Mouse (Mus musculus) embryonic fibroblast, embryonic 13.5 days (primary cell): ENCODE measurements around the gene Rspo1. TPM values are rescaled to one million over a fixed set of nuclear protein-coding genes. Genes with fewer than 3 reads are reported as not detected.

Source experiments
- H3K27ac ChIP-seq: 2 replicates; pipeline ENCODE4 v1.5.1; 2012; ENCODE audit warnings: low read length, control low read depth, inconsistent platforms; ENCODE audit not compliant: insufficient read depth
- H3K4me1 ChIP-seq: 2 replicates; pipeline ENCODE4 v1.6.1; 2011; ENCODE audit warnings: low read length; ENCODE audit not compliant: control insufficient read depth, insufficient read depth
- H3K4me3 ChIP-seq: 2 replicates; pipeline ENCODE4 v1.5.1; 2011; ENCODE audit warnings: mild to moderate bottlenecking, control low read depth, low read length; ENCODE audit not compliant: insufficient read depth
- CTCF ChIP-seq: IDR thresholded peaks from 2 replicates; pipeline ENCODE4 v1.5.1; 2011; ENCODE audit warnings: mild to moderate bottlenecking, control low read depth, low read length, moderate library complexity, borderline replicate concordance; ENCODE audit not compliant: insufficient read depth
- POLR2A ChIP-seq: IDR thresholded peaks from 2 replicates; pipeline ENCODE4 v1.6.1; 2011; ENCODE audit warnings: low read depth, mild to moderate bottlenecking, control low read depth, low read length, moderate library complexity
- polyA plus RNA-seq: library from polyadenylated mRNA; stranded (reverse); fragments of >200 nt; gene quantifications from 2 replicates; pipeline ENCODE4 v1.2.4, GENCODE M21; 2011; ENCODE audit warnings: low read depth; ENCODE audit not compliant: missing spikeins, insufficient read length

Rspo1 gene
- polyA plus RNA-seq, 1 experiment: 0.84 TPM

DNA sequence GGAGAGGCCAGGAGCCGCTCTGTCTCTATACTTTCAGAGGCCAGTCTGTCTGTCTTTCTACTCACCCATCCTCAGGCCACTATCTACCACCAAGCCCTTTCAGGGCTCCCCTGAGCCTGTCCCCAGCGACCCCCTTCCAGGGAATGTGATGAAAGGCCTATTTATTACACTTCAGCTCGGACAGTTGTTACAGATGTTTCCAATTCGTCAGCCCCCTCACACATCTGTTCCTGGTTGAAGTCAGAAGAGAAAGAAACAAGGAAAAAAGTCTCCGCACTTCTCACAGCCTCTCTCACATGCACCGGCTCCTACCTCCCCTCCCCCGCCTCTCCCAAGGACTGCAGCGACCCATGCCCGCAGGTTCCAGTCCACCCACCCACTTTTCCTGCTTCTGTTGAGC, 13.9 kb upstream of the Rspo1 start:
- H3K27ac ChIP-seq: no peak overlapping the region
- H3K4me3 ChIP-seq: no peak overlapping the region
- H3K4me1 ChIP-seq: no peaks in the 10 kb centered on the region
- no peak for TF ChIP-seq POLR2A
- TF ChIP-seq CTCF: no peak

DNA sequence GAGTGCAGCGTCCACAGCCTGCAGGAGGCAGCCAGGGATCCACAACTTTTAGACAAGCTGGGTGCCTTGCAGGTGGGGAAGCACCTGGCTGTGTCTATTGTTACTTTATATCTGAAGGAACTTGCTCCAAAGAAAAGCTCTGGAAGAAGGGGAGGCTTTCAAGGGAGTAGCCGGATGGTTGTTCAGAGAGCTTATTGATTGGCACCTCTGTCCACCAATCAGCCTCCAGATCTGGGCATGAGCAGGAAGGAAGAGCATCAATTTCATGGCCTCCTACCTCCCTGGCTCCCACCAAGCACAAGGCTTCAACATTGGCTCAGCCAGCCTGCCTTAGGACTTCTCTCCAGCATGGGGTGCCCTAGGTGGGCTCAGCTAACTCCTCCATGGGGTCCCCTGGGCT, 12.9 kb upstream of the Rspo1 start:
- no peak for TF ChIP-seq CTCF
- no peak for TF ChIP-seq POLR2A
- Histone ChIP-seq H3K27ac (no peak overlapping the region), H3K4me3 (no peak overlapping the region), H3K4me1 (no peaks in the 10 kb centered on the region)

DNA sequence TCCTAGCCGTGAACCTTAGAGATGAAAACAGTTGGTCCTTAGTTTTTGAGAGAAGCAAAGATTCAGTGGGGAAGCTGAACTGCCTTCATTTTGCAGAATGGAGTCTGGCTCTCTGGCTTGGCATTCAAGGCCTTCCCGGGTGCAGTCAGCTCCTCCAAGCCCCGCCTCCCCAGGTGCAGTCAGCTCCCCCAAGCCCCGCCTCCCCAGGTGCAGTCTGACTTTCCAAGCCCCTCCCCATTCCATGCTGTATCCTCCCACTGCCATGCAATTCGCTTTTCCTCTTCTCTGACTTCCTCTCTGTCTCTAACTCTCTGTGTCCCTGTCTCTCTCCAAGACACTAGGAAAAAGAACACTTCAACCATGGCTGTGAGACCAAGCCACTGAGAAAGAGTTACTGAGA, 8.0 kb upstream of the Rspo1 start:
- Histone ChIP-seq H3K4me1 (no peaks in the 10 kb centered on the region), H3K4me3 (no peak overlapping the region), H3K27ac (no peak overlapping the region)
- TF ChIP-seq CTCF (no peak), POLR2A (no peak)

DNA sequence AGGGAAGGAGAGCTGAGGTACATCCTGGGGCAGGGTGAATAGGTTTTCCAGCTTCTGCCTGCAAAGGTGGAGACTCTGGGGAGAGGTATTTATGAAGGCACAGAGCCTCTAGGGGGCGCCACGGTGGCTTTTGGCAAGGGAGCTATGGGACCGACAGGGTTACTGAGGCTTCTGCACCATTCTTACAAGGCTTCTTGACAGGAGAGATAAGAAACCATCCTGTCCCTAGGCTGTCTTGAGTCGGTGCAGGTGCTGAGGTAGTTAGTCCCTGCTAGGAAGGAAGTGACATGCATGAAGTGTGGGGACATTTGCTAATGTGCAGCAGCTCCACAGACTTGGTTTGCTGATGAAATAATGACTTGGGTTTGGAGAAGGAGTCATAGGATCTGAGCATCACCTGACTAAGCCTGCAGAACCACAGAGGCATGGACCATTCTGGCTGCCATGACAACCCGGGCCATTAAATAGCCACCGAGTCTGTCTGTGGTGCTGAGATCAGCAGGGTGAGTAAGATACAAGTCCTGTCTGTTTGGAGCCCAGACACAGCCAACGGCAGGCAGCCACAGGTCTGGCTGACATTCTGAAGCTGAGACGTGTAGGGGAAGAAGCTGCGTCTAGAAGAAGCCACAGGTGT, 2.2 kb upstream of the Rspo1 start:
- Histone ChIP-seq H3K27ac (no peak overlapping the region), H3K4me3 (no peak overlapping the region), H3K4me1 (0 out of 2 replicates have a peak, but pooled peaks cover 2% of the 10 kb centered on the region)
- TF ChIP-seq CTCF: no peak
- no peak for TF ChIP-seq POLR2A

DNA sequence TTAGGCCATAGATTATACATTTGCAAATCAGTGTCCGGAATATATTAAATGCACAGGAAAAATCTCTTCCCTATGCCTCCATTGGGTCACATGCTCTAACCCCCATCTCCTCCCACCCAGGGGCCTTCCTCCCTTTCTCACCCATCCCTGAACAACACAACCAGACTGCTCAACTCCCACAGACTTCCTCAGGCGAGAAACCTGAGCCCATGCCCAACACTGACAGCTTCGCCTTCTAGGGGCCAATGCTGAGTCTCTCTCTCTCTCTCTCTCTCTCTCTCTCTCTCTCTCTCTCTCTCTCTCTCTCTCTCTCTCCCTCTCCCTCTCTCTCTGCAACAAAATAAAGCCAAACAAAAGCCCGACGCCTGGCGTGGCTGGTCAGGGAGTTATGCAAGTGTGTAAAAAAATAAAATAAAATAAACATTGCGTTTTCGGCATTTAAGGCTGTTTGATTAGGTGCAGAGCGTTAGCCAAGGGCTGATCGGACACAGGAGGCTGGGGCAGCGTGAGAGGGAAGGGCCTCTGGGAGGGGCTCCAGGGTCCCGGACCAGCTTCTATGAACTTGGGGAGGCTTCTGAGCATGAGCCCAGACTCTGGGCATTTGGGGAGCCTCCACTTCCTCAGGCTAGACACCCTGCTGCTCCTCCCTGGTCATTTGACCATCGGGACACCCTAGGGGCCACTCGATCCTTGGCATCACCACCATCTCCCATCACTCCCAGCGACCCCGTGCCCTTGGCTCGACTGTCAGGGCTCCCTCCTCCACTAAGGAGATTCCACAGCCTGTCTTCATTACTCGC, 1.2 kb upstream of the Rspo1 start:
- H3K4me3 ChIP-seq: no peak overlapping the region
- TF ChIP-seq POLR2A (no peak), CTCF (no peak)
- H3K27ac ChIP-seq: no peak overlapping the region
- H3K4me1 ChIP-seq: 0 out of 2 replicates have a peak, but pooled peaks cover 2% of the 10 kb centered on the region

DNA sequence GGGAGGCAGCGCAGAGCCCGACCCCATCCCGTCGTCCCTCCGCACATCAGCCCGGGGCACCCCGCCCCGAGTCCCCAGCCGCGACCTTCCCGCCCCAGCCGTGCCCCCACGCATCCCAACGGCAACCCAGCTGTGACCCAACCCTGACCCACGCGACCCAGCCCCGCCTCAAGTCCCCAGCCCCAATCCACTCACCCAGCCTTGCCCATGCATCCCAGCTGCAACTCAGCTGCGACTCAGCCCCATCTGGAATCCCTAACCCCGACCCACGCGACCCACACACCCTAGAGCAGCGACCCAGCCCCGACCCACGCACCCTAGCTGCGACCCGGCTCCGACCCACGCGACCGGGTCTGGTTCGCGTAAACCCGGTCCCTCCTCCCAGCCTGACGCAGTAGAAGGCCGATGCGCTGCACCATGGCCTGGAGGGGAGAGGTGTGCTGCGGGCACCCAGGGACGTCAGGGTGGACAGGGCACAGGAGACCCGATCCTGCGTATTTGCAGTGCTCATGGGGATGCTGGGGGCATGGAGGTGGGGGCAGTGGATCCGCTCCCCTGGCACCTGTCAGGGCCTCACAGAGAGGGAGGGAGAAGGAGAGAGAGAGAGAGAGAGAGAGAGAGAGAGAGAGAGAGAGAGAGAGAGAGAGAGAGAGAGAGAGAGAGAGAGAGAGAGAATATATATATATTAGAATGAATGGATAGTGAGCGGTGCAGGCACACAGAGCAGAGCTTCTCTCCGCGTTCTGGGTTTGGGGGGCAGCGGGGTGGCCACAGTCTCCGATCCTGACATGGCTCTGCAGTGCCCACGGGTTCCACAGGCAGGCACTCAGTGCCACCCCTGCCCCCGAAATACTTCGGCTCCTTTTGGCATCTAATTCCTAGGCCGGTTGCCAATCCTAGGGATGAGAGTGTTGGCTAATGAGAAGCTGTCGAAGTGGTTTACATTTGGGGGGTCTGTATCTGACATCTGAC, 795 bp downstream of the Rspo1 start:
- Histone ChIP-seq H3K4me1 (0 out of 2 replicates have a peak, but pooled peaks cover 2% of the 10 kb centered on the region), H3K27ac (no peak overlapping the region), H3K4me3 (no peak overlapping the region)
- TF ChIP-seq CTCF (no peak), POLR2A (no peak)

GRCm38 (mm10) chr4:124987711-124988097, 1.5 kb downstream of the Rspo1 start:
- TF ChIP-seq CTCF (no peak), POLR2A (no peak)
- Histone ChIP-seq H3K4me1 (0 out of 2 replicates have a peak, but pooled peaks cover 2% of the 10 kb centered on the region), H3K27ac (no peak overlapping the region), H3K4me3 (no peak overlapping the region)

- Histone ChIP-seq H3K27ac (no peak overlapping the region), H3K4me3 (no peak overlapping the region), H3K4me1 (0 out of 2 replicates have a peak, but pooled peaks cover 2% of the 10 kb centered on the region)
- no peak for TF ChIP-seq POLR2A
These were observed 2.2 kb downstream of the Rspo1 start for GRCm38 (mm10) chr4:124988382-124988781.

DNA sequence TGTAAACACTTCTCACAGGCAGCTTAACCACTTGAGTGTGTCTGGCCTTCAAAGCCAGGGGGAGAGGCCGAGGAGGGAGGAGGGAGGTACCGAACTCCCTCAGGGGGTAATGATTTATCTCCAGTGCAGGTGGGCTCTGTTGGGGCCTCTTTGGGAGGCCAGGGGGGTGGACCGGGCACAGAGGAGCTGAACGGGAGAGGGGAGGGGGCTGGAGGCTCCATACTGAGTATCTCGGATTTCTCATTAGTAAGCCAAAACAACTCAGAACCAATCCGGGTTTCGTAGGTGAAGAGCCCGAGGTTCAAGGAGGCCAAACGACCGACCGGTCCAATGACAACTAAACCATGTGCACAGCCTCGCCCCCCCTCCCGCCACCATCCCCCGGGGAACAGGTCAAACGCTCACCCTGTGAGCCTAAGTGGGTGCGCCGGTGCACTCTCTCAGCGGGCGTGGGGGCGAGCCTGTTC, 3.6 kb downstream of the Rspo1 start:
- Histone ChIP-seq H3K4me1 (0 out of 2 replicates have a peak, but pooled peaks cover 2% of the 10 kb centered on the region), H3K27ac (no peak overlapping the region), H3K4me3 (no peak overlapping the region)
- TF ChIP-seq CTCF (no peak), POLR2A (no peak)

- TF ChIP-seq CTCF: no peak
- TF ChIP-seq POLR2A: no peak
- Histone ChIP-seq H3K4me1 (0 out of 2 replicates have a peak, but pooled peaks cover 2% of the 10 kb centered on the region), H3K4me3 (no peak overlapping the region), H3K27ac (no peak overlapping the region)
These were observed 4.1 kb downstream of the Rspo1 start for GRCm38 (mm10) chr4:124990325-124990724.
